In the genomic region with DNA sequence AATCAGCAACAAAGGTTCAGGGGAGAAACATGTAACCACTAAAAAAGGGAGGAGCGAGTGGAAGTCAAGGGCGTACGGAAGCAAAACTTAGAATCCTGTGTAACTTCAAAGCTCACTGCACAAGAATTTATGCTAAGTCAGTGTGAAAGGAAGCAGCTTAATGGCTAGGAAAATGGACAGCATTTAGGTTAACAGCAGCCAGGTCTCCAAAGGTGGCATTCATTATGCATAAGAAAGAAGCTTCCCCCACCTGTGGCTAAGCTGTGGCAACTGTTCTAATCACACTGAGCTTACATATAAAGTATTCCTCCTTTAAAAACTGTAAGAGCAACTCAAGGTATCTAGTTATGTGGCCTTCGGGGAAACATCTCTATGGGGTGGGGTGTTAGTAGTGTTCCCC, we compare ENCODE assay signal across 20 mouse cellular contexts. TPM values are rescaled to one million over a fixed set of nuclear protein-coding genes. Genes with fewer than 3 reads are reported as not detected.
DNase-seq lines count a peak whose midpoint lies in the region; ATAC-seq and TF ChIP-seq lines count a peak whose summit lies in the region.
"Had no signal": no experiment of that assay in that cellular context is flagged by ENCODE, and none has a peak within 500 bp of the region (broad histone marks: within the 10 kb centered on the region; RNA-seq: fewer than 3 reads in every experiment).

No protein-coding gene starts in this region.

- in situ Hi-C loops in ES-E14 (cut with MboI; ENCODE audit: low sequenced_read_pairs in 2 of 2, unreplicated experiment in 2 of 2), result no loop called here

- H3K4me3 ChIP-seq in ES-E14 (ENCODE audit: insufficient read depth in 1 of 2, low read depth in 1 of 2, low read length in 2 of 2, poor library complexity in 1 of 2, severe bottlenecking in 1 of 2), result no peak overlapping the region
- H3K4me3 ChIP-seq in midbrain, embryonic 14.5 days (replicated peaks; ENCODE audit: low read depth, low read length), result no peak overlapping the region
- H3K4me3 ChIP-seq: embryonic facial prominence, embryonic 10.5 days; embryonic facial prominence, embryonic 12.5 days; forebrain, embryonic 13.5 days; forebrain, embryonic 15.5 days had no signal

- no peaks in the 10 kb centered on the region for H3K27me3 ChIP-seq in midbrain, embryonic 14.5 days (ENCODE audit: control insufficient read depth, insufficient read depth, low read length)
- H3K27me3 ChIP-seq: embryonic facial prominence, embryonic 12.5 days; forebrain, embryonic 13.5 days; forebrain, embryonic 15.5 days had no signal

- no peak overlapping the region for H3K9ac ChIP-seq in ES-E14 (ENCODE audit: insufficient read depth, low read depth, low read length, poor library complexity, severe bottlenecking)
- no peak overlapping the region for H3K9ac ChIP-seq in midbrain, embryonic 14.5 days (replicated peaks; ENCODE audit: low read length)
- H3K9ac ChIP-seq: embryonic facial prominence, embryonic 12.5 days; forebrain, embryonic 13.5 days; forebrain, embryonic 15.5 days; forebrain, postnatal 0 days had no signal

- H3K4me1 ChIP-seq in ES-E14 (ENCODE audit: control insufficient read depth in 2 of 2, insufficient read depth in 2 of 2, low read length in 2 of 2, poor library complexity in 1 of 2), result peaks cover 0 to 4% of the 10 kb centered on the region in 2 experiments; a peak in 1 of 4 replicates
- no peaks in the 10 kb centered on the region for H3K4me1 ChIP-seq in midbrain, embryonic 14.5 days (ENCODE audit: control insufficient read depth, insufficient read depth, low read length)
- H3K4me1 ChIP-seq: embryonic facial prominence, embryonic 10.5 days; embryonic facial prominence, embryonic 12.5 days; forebrain, embryonic 13.5 days; forebrain, embryonic 15.5 days had no signal

- WGBS in midbrain, embryonic 14.5 days, result 90% methylated on average over 4 of the region's 4 CpGs

- H3K4me2 ChIP-seq in midbrain, embryonic 14.5 days (ENCODE audit: low read length), result no peak overlapping the region
- H3K4me2 ChIP-seq: embryonic facial prominence, embryonic 12.5 days; forebrain, embryonic 13.5 days; forebrain, embryonic 15.5 days had no signal

- no peak overlapping the region for H3K27ac ChIP-seq in ES-E14 (ENCODE audit: insufficient read depth, low read depth, low read length, poor library complexity, severe bottlenecking)
- H3K27ac ChIP-seq in midbrain, embryonic 14.5 days (replicated peaks; ENCODE audit: low read depth, low read length), result no peak overlapping the region
- H3K27ac ChIP-seq: embryonic facial prominence, embryonic 10.5 days; embryonic facial prominence, embryonic 12.5 days; forebrain, embryonic 13.5 days; forebrain, embryonic 15.5 days had no signal

- H3K36me3 ChIP-seq in ES-E14 (ENCODE audit: control insufficient read depth, insufficient read depth, low read length, poor library complexity, severe bottlenecking), result peaks cover 17% of the 10 kb centered on the region
- H3K36me3 ChIP-seq in midbrain, embryonic 14.5 days (ENCODE audit: control insufficient read depth, insufficient read depth, low read length), result peaks cover 91% of the 10 kb centered on the region

- no peaks in the 10 kb centered on the region for H3K9me3 ChIP-seq in ES-E14 (ENCODE audit: control insufficient read depth, insufficient read depth, low read depth, low read length)
- H3K9me3 ChIP-seq in midbrain, embryonic 14.5 days (ENCODE audit: control insufficient read depth, low read length), result no peaks in the 10 kb centered on the region
- H3K9me3 ChIP-seq: embryonic facial prominence, embryonic 10.5 days; embryonic facial prominence, embryonic 12.5 days; forebrain, embryonic 13.5 days; forebrain, embryonic 15.5 days had no signal

- intact Hi-C loops in gastrocnemius, postnatal 14 days (cut with DNase I; ENCODE audit: low total_unique reads), result no loop called here
- intact Hi-C loops in heart, postnatal 36 days (cut with DNase I), result loop anchor here (2.0 kb wide), 1 partner anchor 16 kb away; no protein-coding TSS in a partner anchor

- ATAC-seq in midbrain, embryonic 14.5 days (ENCODE audit: low FRiP score, low TSS enrichment), result no peak
- ATAC-seq: activated CD4-positive, CD25-positive, alpha-beta regulatory T cell, adult 4 months; forebrain, embryonic 13.5 days; forebrain, embryonic 15.5 days; forebrain, postnatal 0 days had no signal

- DNase-seq in ES-CJ7 (ENCODE audit: low read depth, low spot score) (peak; percentile 82), ES-E14 (ENCODE audit: low read depth, low spot score) (peak; percentile 39), WW6 (ENCODE audit: low read depth, low spot score) (peak; percentile 59)
- no peak for DNase-seq in gastrocnemius, postnatal 14 days
- no peak for DNase-seq in midbrain, embryonic 14.5 days
- DNase-seq in heart, postnatal 36 days, result no peak
- DNase-seq: adrenal gland, adult 8-10 months; adrenal gland, postnatal 14 days; adrenal gland, postnatal 36 days; cerebellum, adult 11-12 months; cerebellum, adult 2 months; cerebellum, adult 9-10 months; cerebellum, postnatal 10 days; cerebellum, postnatal 25 days; forebrain, postnatal 0 days had no signal

TF ChIP-seq in ES-E14, 5 proteins besides CTCF, POLR2A, EP300 and RAD21:
- no peak for TF ChIP-seq ZNF384 (IDR thresholded peaks at IDR 0.05; ENCODE audit: low read depth, low read length)
- TF ChIP-seq CHD2 (IDR thresholded peaks at IDR 0.05; ENCODE audit: low read depth, low read length), result no peak
- no peak for TF ChIP-seq HCFC1 (IDR thresholded peaks at IDR 0.05; ENCODE audit: borderline replicate concordance, insufficient read depth, low read length)
- TF ChIP-seq MAFK (IDR thresholded peaks at IDR 0.05; ENCODE audit: insufficient read depth, low read depth, low read length), result no peak
- TF ChIP-seq ZC3H11A (IDR thresholded peaks at IDR 0.05; ENCODE audit: borderline replicate concordance, low read depth, low read length), result no peak
TF ChIP-seq in ES-E14: peak in this region for 0.

RNA-seq across cellular contexts. Expression of a gene that starts 17.4 kb away (rescaled TPM):
- 15.0 and 16.6 TPM in 2 replicates for total RNA-seq in ES-E14 (2012; rRNA removed)
- 1 to 10 TPM; 6.5 to 6.8 TPM for total RNA-seq in gastrocnemius, postnatal 14 days (2021)
- 30.3 and 34.9 TPM in 2 replicates for polyA plus RNA-seq in midbrain, embryonic 14.5 days (2014; fragmentation: Nextera tagmentation; extraction: Ambion mirVana)
- 1 to 10 TPM; 6.2 to 7.3 TPM for total RNA-seq in heart, postnatal 36 days (2021)

RNA-seq across cellular contexts. Expression of a gene that starts 17.5 kb away (rescaled TPM):
- 81.9 and 107 TPM in 2 replicates for total RNA-seq in ES-E14 (2012; rRNA removed)
- total RNA-seq in gastrocnemius, postnatal 14 days (2021), result 10 to 100 TPM; 67.7 to 84.9 TPM
- polyA plus RNA-seq in midbrain, embryonic 14.5 days (2014; fragmentation: Nextera tagmentation; extraction: Ambion mirVana), result 129 TPM in 2 replicates
- total RNA-seq in heart, postnatal 36 days (2021), result 10 to 100 TPM; 49.4 to 69.0 TPM

RNA-seq across cellular contexts. Expression of a gene that starts 56.2 kb away (rescaled TPM):
- 106 and 176 TPM in 2 replicates for total RNA-seq in ES-E14 (2012; rRNA removed)
- 100 to 1,000 TPM; 118 to 122 TPM for total RNA-seq in gastrocnemius, postnatal 14 days (2021)
- 155 and 220 TPM in 2 replicates for polyA plus RNA-seq in midbrain, embryonic 14.5 days (2014; fragmentation: Nextera tagmentation; extraction: Ambion mirVana)
- total RNA-seq in heart, postnatal 36 days (2021), result 100 to 1,000 TPM; 139 to 149 TPM

Comparison
In these comparisons a context has a peak if more than half of its experiments do, and no peak if none do; other contexts are left out.
1. DNase-seq: peak in ES-CJ7 (single experiment), ES-E14 (single experiment) and WW6 (single experiment); none in gastrocnemius, postnatal 14 days (single experiment), midbrain, embryonic 14.5 days (single experiment) and heart, postnatal 36 days (0 of 2).